Comparison of ENCODE assay signal across 14 mouse cellular contexts in genomic region chr9:40438731-40439526, GRCm38 (mm10).
DNase-seq lines count a peak whose midpoint lies in the region; ATAC-seq and TF ChIP-seq lines count a peak whose summit lies in the region.
"Had no signal": no experiment of that assay in that cellular context is flagged by ENCODE, and none has a peak within 500 bp of the region (broad histone marks: within the 10 kb centered on the region; RNA-seq: fewer than 3 reads in every experiment).

No protein-coding gene starts in this region.

- 0 out of 2 replicates have a peak, but pooled peaks cover 3% of the 10 kb centered on the region for H3K36me3 ChIP-seq in heart, embryonic 12.5 days
- no peaks in the 10 kb centered on the region for H3K36me3 ChIP-seq in hindbrain, embryonic 11.5 days (ENCODE audit: control insufficient read depth, insufficient read depth, low read length)
- no peaks in the 10 kb centered on the region for H3K36me3 ChIP-seq in midbrain, postnatal 0 days (ENCODE audit: insufficient read depth, low read length)

- H3K27ac ChIP-seq in heart, embryonic 12.5 days (ENCODE audit: poor library complexity, severe bottlenecking), result peak overlapping the region; percentile 71; the same call in 1 of the 2 replicates
- H3K27ac ChIP-seq in hindbrain, embryonic 11.5 days (ENCODE audit: low read depth, low read length), result no peak overlapping the region
- H3K27ac ChIP-seq in midbrain, postnatal 0 days (ENCODE audit: low read depth, low read length), result peak overlapping the region; percentile 59; the same call in 1 of the 2 replicates

- 58% methylated on average over 12 of the region's 12 CpGs for WGBS in heart, embryonic 12.5 days
- 57% methylated on average over 12 of the region's 12 CpGs for WGBS in hindbrain, embryonic 11.5 days
- 38% methylated on average over 12 of the region's 12 CpGs for WGBS in midbrain, postnatal 0 days

- ATAC-seq in heart, embryonic 12.5 days (ENCODE audit: insufficient number of reproducible peaks, low FRiP score), result no peak
- ATAC-seq in hindbrain, embryonic 11.5 days (ENCODE audit: low FRiP score), result 0 out of 2 replicates have a peak, but pooled peaks have one; percentile 17
- ATAC-seq in midbrain, postnatal 0 days (ENCODE audit: low FRiP score), result no peak
- ATAC-seq: Patski had no signal

- H3K27me3 ChIP-seq in heart, embryonic 12.5 days (replicated peaks), result no peaks in the 10 kb centered on the region
- H3K27me3 ChIP-seq in hindbrain, embryonic 11.5 days (ENCODE audit: control insufficient read depth, insufficient read depth, low read length), result no peaks in the 10 kb centered on the region
- H3K27me3 ChIP-seq in midbrain, postnatal 0 days (ENCODE audit: insufficient read depth, low read length), result no peaks in the 10 kb centered on the region
- H3K27me3 ChIP-seq: Patski had no signal

- H3K9me3 ChIP-seq in heart, embryonic 12.5 days (replicated peaks), result no peaks in the 10 kb centered on the region
- no peaks in the 10 kb centered on the region for H3K9me3 ChIP-seq in hindbrain, embryonic 11.5 days (ENCODE audit: control insufficient read depth, low read length)
- H3K9me3 ChIP-seq in midbrain, postnatal 0 days (ENCODE audit: low read length), result no peaks in the 10 kb centered on the region

- H3K4me3 ChIP-seq in heart, embryonic 12.5 days, result no peak overlapping the region
- no peak overlapping the region for H3K4me3 ChIP-seq in hindbrain, embryonic 11.5 days (ENCODE audit: low read depth, low read length)
- no peak overlapping the region for H3K4me3 ChIP-seq in midbrain, postnatal 0 days (ENCODE audit: low read depth, low read length)

- no peak overlapping the region for H3K9ac ChIP-seq in heart, embryonic 12.5 days
- H3K9ac ChIP-seq in hindbrain, embryonic 11.5 days (ENCODE audit: low read depth, low read length), result no peak overlapping the region
- no peak overlapping the region for H3K9ac ChIP-seq in midbrain, postnatal 0 days (replicated peaks; ENCODE audit: low read length, poor library complexity, severe bottlenecking)
- H3K9ac ChIP-seq: lung, embryonic 14.5 days had no signal

- DNase-seq in heart, postnatal 4 days, result no peak
- peak; percentile 64 for DNase-seq in brain, embryonic 18.5 days (ENCODE audit: low read depth, low spot score)
- DNase-seq in hindbrain, embryonic 11.5 days (ENCODE audit: low spot score), result peak; percentile 33
- DNase-seq in midbrain, postnatal 0 days (ENCODE audit: low spot score), result peak; percentile 73
- no peak for DNase-seq in ovary, postnatal 14 days (ENCODE audit: low spot score)
- no peak for DNase-seq in testis, postnatal 14 days (ENCODE audit: low spot score)
- no peak for DNase-seq in thymus, postnatal 36 days
- DNase-seq: adrenal gland, postnatal 36 days; kidney, adult 9 months; layer of hippocampus, postnatal 36 days; lung, embryonic 14.5 days; thymus, postnatal 4 days had no signal

- no peak overlapping the region for H3K4me2 ChIP-seq in heart, embryonic 12.5 days
- H3K4me2 ChIP-seq in hindbrain, embryonic 11.5 days (replicated peaks; ENCODE audit: low read depth, low read length), result no peak overlapping the region
- no peak overlapping the region for H3K4me2 ChIP-seq in midbrain, postnatal 0 days (ENCODE audit: low read depth, low read length, poor library complexity, severe bottlenecking)
- H3K4me2 ChIP-seq: lung, embryonic 14.5 days had no signal

- peaks cover 36% of the 10 kb centered on the region for H3K4me1 ChIP-seq in heart, embryonic 12.5 days (replicated peaks)
- no peaks in the 10 kb centered on the region for H3K4me1 ChIP-seq in hindbrain, embryonic 11.5 days (replicated peaks; ENCODE audit: control insufficient read depth, insufficient read depth, low read length)
- H3K4me1 ChIP-seq in midbrain, postnatal 0 days (ENCODE audit: insufficient read depth, low read length), result peaks cover 7% of the 10 kb centered on the region; the same call in 1 of the 2 replicates

- TF ChIP-seq CTCF in midbrain, postnatal 0 days (IDR thresholded peaks at IDR 0.05), result peak; percentile 36

Comparison
In these comparisons a context has a peak if more than half of its experiments do, and no peak if none do; other contexts are left out.
1. DNase-seq: peak in brain, embryonic 18.5 days (single experiment), hindbrain, embryonic 11.5 days (single experiment) and midbrain, postnatal 0 days (single experiment); none in heart, postnatal 4 days (single experiment), ovary, postnatal 14 days (single experiment), testis, postnatal 14 days (single experiment) and thymus, postnatal 36 days (0 of 2).